Mouse (Mus musculus) lung, embryonic 15.5 days (tissue): ENCODE measurements around the gene Chaf1a. TPM values are rescaled to one million over a fixed set of nuclear protein-coding genes. Genes with fewer than 3 reads are reported as not detected.
"Not testable (repeated sequence)": the region's sequence is repeated elsewhere in the genome, so short reads cannot be mapped to it uniquely, and the experiment has no call there.

Experiments
- ATAC-seq: fragments of 200-750 bp; cut with Nextera tagmentation; 2 replicates; pipeline ENCODE4 v1.8.0; 2017; ENCODE audit warnings: moderate number of reproducible peaks, borderline replicate concordance; ENCODE audit not compliant: low FRiP score, low TSS enrichment; ENCODE audit errors: extremely low read depth
- H3K27ac ChIP-seq: fragments of 300-500 bp; sonication (generic); 2 replicates; pipeline ENCODE4 v1.5.1; 2015; ENCODE audit warnings: moderate library complexity, mild to moderate bottlenecking, inconsistent platforms
- H3K27me3 ChIP-seq: fragments of 300-500 bp; sonication (generic); 2 replicates; pipeline ENCODE4 v1.6.1; 2015; ENCODE audit warnings: inconsistent platforms
- H3K36me3 ChIP-seq: fragments of 300-500 bp; sonication (generic); 2 replicates; pipeline ENCODE4 v1.6.1; 2015; ENCODE audit warnings: inconsistent platforms
- H3K4me1 ChIP-seq: fragments of 300-500 bp; sonication (generic); 2 replicates; pipeline ENCODE4 v1.6.1; 2015; ENCODE audit warnings: inconsistent platforms
- H3K4me2 ChIP-seq: fragments of 300-500 bp; sonication (generic); 2 replicates; pipeline ENCODE4 v1.6.1; 2015; ENCODE audit warnings: inconsistent platforms, mild to moderate bottlenecking, moderate library complexity
- H3K4me3 ChIP-seq: fragments of 300-500 bp; sonication (generic); 2 replicates; pipeline ENCODE4 v1.5.1; 2015; ENCODE audit warnings: mild to moderate bottlenecking, inconsistent platforms
- H3K9ac ChIP-seq: fragments of 300-500 bp; sonication (generic); 2 replicates; pipeline ENCODE4 v1.6.1; 2015; ENCODE audit warnings: inconsistent platforms
- H3K9me3 ChIP-seq: fragments of 300-500 bp; sonication (generic); 2 replicates; pipeline ENCODE4 v1.6.1; 2016; ENCODE audit warnings: inconsistent platforms
- WGBS: fragments of 180-500 bp; shearing (Covaris S2); methylation state at CpG from one replicate; pipeline ENCODE4 v1.1.7; 2015; 5-methylcytosine and 5-hydroxymethylcytosine counted together
- polyA plus RNA-seq: library from polyadenylated mRNA; unstranded; fragments of >200 nt; fragmentation: Nextera tagmentation; extraction: Ambion mirVana; gene quantifications from 2 replicates; pipeline ENCODE4 v1.2.1, GENCODE M21; 2015

The Chaf1a gene
- polyA plus RNA-seq, 1 experiment from 2014 or later, result 32.4 TPM

- H3K9me3 ChIP-seq, result no peaks in the 10 kb centered on the region
- no peak overlapping the region for H3K27ac ChIP-seq
- no peaks in the 10 kb centered on the region for H3K4me1 ChIP-seq
- H3K4me3 ChIP-seq, result no peak overlapping the region
- no peaks in the 10 kb centered on the region for H3K27me3 ChIP-seq
- no peak overlapping the region for H3K9ac ChIP-seq
- WGBS, result 94% methylated on average over 9 of the region's 9 CpGs
- peaks cover 49% of the 10 kb centered on the region for H3K36me3 ChIP-seq
- H3K4me2 ChIP-seq, result no peak overlapping the region
- ATAC-seq, result 0 out of 2 replicates have a peak, but pooled peaks have one; percentile 20
Observed at GRCm38 (mm10) chr17:56102927-56103326, 62.7 kb downstream of the Chaf1a start.

GRCm38 (mm10) chr17:56103465-56104285 is 63.4 kb downstream of the Chaf1a start:
- H3K36me3 ChIP-seq, result peaks cover 42% of the 10 kb centered on the region
- no peaks in the 10 kb centered on the region for H3K27me3 ChIP-seq
- H3K9ac ChIP-seq, result no peak overlapping the region
- no peak overlapping the region for H3K27ac ChIP-seq
- no peak for ATAC-seq
- 94% methylated on average over 8 of the region's 8 CpGs for WGBS
- no peak overlapping the region for H3K4me2 ChIP-seq
- no peaks in the 10 kb centered on the region for H3K9me3 ChIP-seq
- H3K4me1 ChIP-seq, result no peaks in the 10 kb centered on the region
- no peak overlapping the region for H3K4me3 ChIP-seq

- not testable (repeated sequence) for H3K27me3 ChIP-seq, H3K4me1 ChIP-seq, H3K9me3 ChIP-seq, H3K4me2 ChIP-seq, H3K9ac ChIP-seq, H3K4me3 ChIP-seq, H3K27ac ChIP-seq, ATAC-seq
- WGBS, result 85% methylated on average over 3 of the region's 5 CpGs
- H3K36me3 ChIP-seq, result peaks cover 33% of the 10 kb centered on the region
Observed at GRCm38 (mm10) chr17:56104821-56105220, 64.6 kb downstream of the Chaf1a start.

GRCm38 (mm10) chr17:56106436-56106835 is 66.2 kb downstream of the Chaf1a start:
- not testable (repeated sequence) for H3K9ac ChIP-seq, H3K4me1 ChIP-seq, H3K4me2 ChIP-seq, H3K27ac ChIP-seq, ATAC-seq, H3K4me3 ChIP-seq, H3K27me3 ChIP-seq, H3K9me3 ChIP-seq
- 93% methylated on average over 4 of the region's 4 CpGs for WGBS
- H3K36me3 ChIP-seq, result peaks cover 19% of the 10 kb centered on the region

- 64% methylated on average over 4 of the region's 4 CpGs for WGBS
- H3K4me1 ChIP-seq, result no peaks in the 10 kb centered on the region
- H3K36me3 ChIP-seq, result peaks cover 16% of the 10 kb centered on the region
- no peak overlapping the region for H3K27ac ChIP-seq
- no peak overlapping the region for H3K4me3 ChIP-seq
- no peaks in the 10 kb centered on the region for H3K27me3 ChIP-seq
- H3K4me2 ChIP-seq, result no peak overlapping the region
- no peak for ATAC-seq
- no peak overlapping the region for H3K9ac ChIP-seq
- H3K9me3 ChIP-seq, result no peaks in the 10 kb centered on the region
Observed at GRCm38 (mm10) chr17:56106981-56107380, 66.7 kb downstream of the Chaf1a start.

- peaks cover 8% of the 10 kb centered on the region for H3K36me3 ChIP-seq
- no peak overlapping the region for H3K4me2 ChIP-seq
- 68% methylated on average over 2 of the region's 2 CpGs for WGBS
- H3K27ac ChIP-seq, result no peak overlapping the region
- H3K27me3 ChIP-seq, result no peaks in the 10 kb centered on the region
- H3K4me1 ChIP-seq, result no peaks in the 10 kb centered on the region
- no peak for ATAC-seq
- no peaks in the 10 kb centered on the region for H3K9me3 ChIP-seq
- H3K4me3 ChIP-seq, result no peak overlapping the region
- no peak overlapping the region for H3K9ac ChIP-seq
Observed at GRCm38 (mm10) chr17:56107736-56108135, 67.5 kb downstream of the Chaf1a start.

- Histone ChIP-seq H3K9me3 (no peaks in the 10 kb centered on the region), H3K9ac (no peak overlapping the region), H3K27ac (no peak overlapping the region)
Observed at GRCm38 (mm10) chr17:56108334-56109044, 68.2 kb downstream of the Chaf1a start.

GRCm38 (mm10) chr17:56109219-56110051 is 69.2 kb downstream of the Chaf1a start, which contains the start of gene Plin4:
TSS of gene Plin4 (minus strand) at chr17:56109803.
- no peak within 1 kb of the TSS for H3K9ac ChIP-seq
- H3K4me3 ChIP-seq, result no peak within 1 kb of the TSS
- no peaks in the 10 kb centered on the region for H3K36me3 ChIP-seq
- H3K4me1 ChIP-seq, result no peaks in the 10 kb centered on the region
- WGBS, result 49% methylated on average over 10 of the region's 10 CpGs
- H3K9me3 ChIP-seq, result no peaks in the 10 kb centered on the region
- no peak within 1 kb of the TSS for H3K27ac ChIP-seq
- 0 out of 2 replicates have a peak, but pooled peaks have one; percentile 6 for ATAC-seq
- H3K27me3 ChIP-seq, result no peaks in the 10 kb centered on the region
- H3K4me2 ChIP-seq, result no peak within 1 kb of the TSS

More at GRCm38 (mm10) chr17:56108334-56109044, 68.2 kb downstream of the Chaf1a start:
- ATAC-seq, result peak; percentile 40; the same call in 1 of the 2 replicates
- no peaks in the 10 kb centered on the region for H3K4me1 ChIP-seq
- no peak overlapping the region for H3K4me2 ChIP-seq
- no peak overlapping the region for H3K4me3 ChIP-seq
- H3K36me3 ChIP-seq, result peaks cover 6% of the 10 kb centered on the region; the same call in 1 of the 2 replicates
- WGBS, result 68% methylated on average over 6 of the region's 6 CpGs
- H3K27me3 ChIP-seq, result no peaks in the 10 kb centered on the region

GRCm38 (mm10) chr17:56110571-56110970 is 70.3 kb downstream of the Chaf1a start:
- Histone ChIP-seq H3K4me3 (no peak overlapping the region), H3K27ac (no peak overlapping the region), H3K36me3 (no peaks in the 10 kb centered on the region), H3K9me3 (no peaks in the 10 kb centered on the region), H3K4me2 (no peak overlapping the region), H3K27me3 (0 out of 2 replicates have a peak, but pooled peaks cover 4% of the 10 kb centered on the region), H3K9ac (no peak overlapping the region), H3K4me1 (no peaks in the 10 kb centered on the region)
- 75% methylated on average over 4 of the region's 4 CpGs for WGBS
- ATAC-seq, result no peak

GRCm38 (mm10) chr17:56111021-56111420 is 70.8 kb downstream of the Chaf1a start:
- H3K27ac ChIP-seq, result no peak overlapping the region
- H3K4me2 ChIP-seq, result no peak overlapping the region
- no peak for ATAC-seq
- no peaks in the 10 kb centered on the region for H3K36me3 ChIP-seq
- H3K4me1 ChIP-seq, result no peaks in the 10 kb centered on the region
- H3K27me3 ChIP-seq, result 0 out of 2 replicates have a peak, but pooled peaks cover 4% of the 10 kb centered on the region
- no peak overlapping the region for H3K4me3 ChIP-seq
- WGBS, result 54% methylated on average over 1 of the region's 1 CpGs
- no peaks in the 10 kb centered on the region for H3K9me3 ChIP-seq
- H3K9ac ChIP-seq, result no peak overlapping the region

- Histone ChIP-seq H3K4me1 (no peaks in the 10 kb centered on the region), H3K27ac (no peak overlapping the region), H3K27me3 (peaks cover 7% of the 10 kb centered on the region), H3K36me3 (no peaks in the 10 kb centered on the region), H3K9me3 (no peaks in the 10 kb centered on the region), H3K4me2 (no peak overlapping the region), H3K4me3 (no peak overlapping the region), H3K9ac (no peak overlapping the region)
- no peak for ATAC-seq
- 47% methylated on average over 5 of the region's 5 CpGs for WGBS
Observed at GRCm38 (mm10) chr17:56111864-56112263, 71.6 kb downstream of the Chaf1a start.
